Mouse (Mus musculus): ENCODE measurements around the gene Arhgap8. TPM values are rescaled to one million over a fixed set of nuclear protein-coding genes. Genes with fewer than 3 reads are reported as not detected.

Arhgap8 gene
- total and polyA plus RNA-seq, 3 experiments, result not detected

- H3K9ac ChIP-seq (ENCODE audit: control insufficient read depth, low read depth, low read length, poor library complexity, severe bottlenecking), result no peak overlapping the region
- no peak for TF ChIP-seq TCF12 (IDR thresholded peaks at IDR 0.05; ENCODE audit: low read depth, low read length)
- TF ChIP-seq BHLHE40 (IDR thresholded peaks at IDR 0.05; ENCODE audit: borderline replicate concordance, low read depth, low read length), result no peak
- no peak for TF ChIP-seq EP300 (IDR thresholded peaks at IDR 0.05; ENCODE audit: low read depth in 1 of 2, low read length in 2 of 2)
- no peak overlapping the region for H3K4me3 ChIP-seq (ENCODE audit: control insufficient read depth in 1 of 2, insufficient read depth in 1 of 2, low read depth in 2 of 2, low read length in 2 of 2)
- DNase-seq (ENCODE audit: low read depth, low spot score), result no peak
- H3K9me3 ChIP-seq (replicated peaks; ENCODE audit: insufficient read depth, low read length), result no peaks in the 10 kb centered on the region
- no peaks in the 10 kb centered on the region for H3K79me2 ChIP-seq (ENCODE audit: control insufficient read depth, insufficient read depth, low read length, poor library complexity)
- no peaks in the 10 kb centered on the region for H3K4me1 ChIP-seq (ENCODE audit: control insufficient read depth in 1 of 2, insufficient read depth in 2 of 2, low read length in 2 of 2)
- no peaks in the 10 kb centered on the region for H3K27me3 ChIP-seq (ENCODE audit: control insufficient read depth in 1 of 2, insufficient read depth in 2 of 2, low read length in 2 of 2)
- no peaks in the 10 kb centered on the region for H3K36me3 ChIP-seq (ENCODE audit: control insufficient read depth in 1 of 2, insufficient read depth in 2 of 2, low read length in 2 of 2)
- H3K27ac ChIP-seq (ENCODE audit: control insufficient read depth, low read depth, low read length), result no peak overlapping the region
Measured at GRCm38 (mm10) chr15:84744308-84744707, 24.5 kb downstream of the Arhgap8 start.

DNA sequence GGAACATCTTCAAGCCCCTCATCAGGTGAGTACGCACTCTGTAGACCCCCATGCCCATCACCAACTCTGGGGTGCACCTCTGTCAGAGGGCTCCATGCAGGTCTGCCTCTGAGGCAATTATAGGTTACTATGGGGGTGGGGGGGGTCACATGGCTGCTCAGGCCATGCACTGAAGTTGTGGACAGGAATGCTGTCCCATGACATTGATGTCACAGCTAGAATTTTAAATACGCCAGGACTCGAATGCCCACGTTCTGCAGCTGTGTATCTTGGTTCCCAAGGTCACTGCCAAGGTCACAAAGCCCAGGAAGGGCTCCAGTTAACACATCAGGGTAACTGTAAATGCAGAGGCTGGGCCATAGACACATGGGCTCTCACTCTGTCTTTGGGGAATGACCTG is 26.0 kb downstream of the Arhgap8 start:
- no peak for TF ChIP-seq TAL1 (IDR thresholded peaks at IDR 0.05; ENCODE audit: low read length)
- no peak for TF ChIP-seq TCF12 (IDR thresholded peaks at IDR 0.05; ENCODE audit: low read depth, low read length)
- no peak for TF ChIP-seq SIN3A (IDR thresholded peaks at IDR 0.05; ENCODE audit: low read length)
- no peak for TF ChIP-seq E2F4 (IDR thresholded peaks at IDR 0.05; ENCODE audit: borderline replicate concordance, low read depth, low read length)
- Histone ChIP-seq H3K27ac (ENCODE audit: control insufficient read depth, low read depth, low read length) (no peak overlapping the region), H3K9ac (ENCODE audit: control insufficient read depth, low read depth, low read length, poor library complexity, severe bottlenecking) (no peak overlapping the region), H3K79me2 (ENCODE audit: control insufficient read depth, insufficient read depth, low read length, poor library complexity) (no peaks in the 10 kb centered on the region), H3K36me3 (ENCODE audit: control insufficient read depth in 1 of 2, insufficient read depth in 2 of 2, low read length in 2 of 2) (no peaks in the 10 kb centered on the region), H3K4me3 (ENCODE audit: control insufficient read depth in 1 of 2, insufficient read depth in 1 of 2, low read depth in 2 of 2, low read length in 2 of 2) (no peak overlapping the region), H3K27me3 (ENCODE audit: control insufficient read depth in 1 of 2, insufficient read depth in 2 of 2, low read length in 2 of 2) (no peaks in the 10 kb centered on the region), H3K4me1 (ENCODE audit: control insufficient read depth in 1 of 2, insufficient read depth in 2 of 2, low read length in 2 of 2) (no peaks in the 10 kb centered on the region), H3K9me3 (replicated peaks; ENCODE audit: insufficient read depth, low read length) (no peaks in the 10 kb centered on the region)
- no peak for DNase-seq (ENCODE audit: low read depth, low spot score)

DNA sequence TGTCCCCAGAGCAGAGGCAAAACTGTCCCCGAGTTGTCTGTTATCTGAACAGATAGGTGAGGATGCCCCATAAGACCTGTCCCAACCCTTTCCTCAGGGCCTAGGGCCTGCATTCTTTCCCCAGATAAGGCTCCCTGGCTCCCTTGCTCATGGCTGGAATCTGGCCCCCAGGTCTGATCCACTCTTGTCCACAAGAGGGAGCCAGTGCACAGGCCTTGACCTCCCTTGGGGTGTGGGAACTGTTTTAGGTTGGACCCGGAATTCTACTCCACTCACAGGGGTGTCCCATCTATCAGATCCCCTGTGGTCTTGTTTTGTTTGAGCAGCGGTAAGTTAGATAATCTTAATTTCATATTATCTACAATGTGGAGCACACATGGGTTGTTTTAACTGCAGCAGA is 35.1 kb downstream of the Arhgap8 start:
- TF ChIP-seq CTCF (IDR thresholded peaks at IDR 0.05 in 2 of 3, conservative IDR thresholded peaks at IDR 0.05 in 1 of 3; ENCODE audit: control insufficient read depth in 1 of 3, insufficient read depth in 1 of 3, low read depth in 2 of 3, low read length in 3 of 3, poor library complexity in 1 of 3, severe bottlenecking in 1 of 3) (peak; percentile 90 to 99 (median 97)), ZNF384 (IDR thresholded peaks at IDR 0.05; ENCODE audit: low read depth, low read length) (peak; percentile 66; the same call in 1 of the 2 replicates), USF2 (IDR thresholded peaks at IDR 0.05; ENCODE audit: borderline replicate concordance in 1 of 2, insufficient read depth in 1 of 2, low read depth in 1 of 2, low read length in 2 of 2) (no peak), MAZ (IDR thresholded peaks at IDR 0.05; ENCODE audit: low read depth, low read length) (peak; percentile 68; the same call in 1 of the 2 replicates), SMC3 (IDR thresholded peaks at IDR 0.05; ENCODE audit: low read depth, low read length) (peak; percentile 84), ZC3H11A (IDR thresholded peaks at IDR 0.05; ENCODE audit: low read depth, low read length) (peak; percentile 81), RAD21 (IDR thresholded peaks at IDR 0.05; ENCODE audit: low read depth, low read length) (peak; percentile 94), MXI1 (IDR thresholded peaks at IDR 0.05; ENCODE audit: low read depth, low read length) (no peak), USF1 (IDR thresholded peaks at IDR 0.05; ENCODE audit: low read depth, low read length) (no peak), UBTF (IDR thresholded peaks at IDR 0.05; ENCODE audit: borderline replicate concordance, insufficient read depth, low read depth, low read length) (no peak)
- Histone ChIP-seq H3K9ac (ENCODE audit: control insufficient read depth, low read depth, low read length, poor library complexity, severe bottlenecking) (no peak overlapping the region), H3K4me1 (ENCODE audit: control insufficient read depth in 1 of 2, insufficient read depth in 2 of 2, low read length in 2 of 2) (no peaks in the 10 kb centered on the region), H3K27me3 (ENCODE audit: control insufficient read depth in 1 of 2, insufficient read depth in 2 of 2, low read length in 2 of 2) (no peaks in the 10 kb centered on the region; a peak in 1 of 4 replicates), H3K9me3 (replicated peaks; ENCODE audit: insufficient read depth, low read length) (no peaks in the 10 kb centered on the region), H3K4me3 (ENCODE audit: control insufficient read depth in 1 of 2, insufficient read depth in 1 of 2, low read depth in 2 of 2, low read length in 2 of 2) (no peak overlapping the region), H3K36me3 (ENCODE audit: control insufficient read depth in 1 of 2, insufficient read depth in 2 of 2, low read length in 2 of 2) (no peaks in the 10 kb centered on the region), H3K79me2 (ENCODE audit: control insufficient read depth, insufficient read depth, low read length, poor library complexity) (no peaks in the 10 kb centered on the region), H3K27ac (ENCODE audit: control insufficient read depth, low read depth, low read length) (no peak overlapping the region)
- DNase-seq (ENCODE audit: low read depth, low spot score), result peak; percentile 70

All from MEL (cell line).